Mouse (Mus musculus) kidney, postnatal 36 days (tissue): Measurements from ENCODE around the gene CT030661.1.
A peak's percentile ranks its signal among the peaks of the same experiment; 100 is the strongest.
"Not testable (repeated sequence)": the region's sequence is repeated elsewhere in the genome, so short reads cannot be mapped to it uniquely, and the experiment has no call there.

Experiments
- DNase-seq, 2 experiments: peaks; one replicate each; pipeline ENCODE4 v3.0.0; 2021 to 2022; ENCODE audit warnings: mixed read lengths in 2 of 2

Gene CT030661.1

GRCm38 (mm10) chr17:22314730-22315226, at the start of gene CT030661.1:
Gene CT030661.1 (minus strand): TSS chr17:22314837.
- peak; percentile 95 to 98 for DNase-seq

DNA sequence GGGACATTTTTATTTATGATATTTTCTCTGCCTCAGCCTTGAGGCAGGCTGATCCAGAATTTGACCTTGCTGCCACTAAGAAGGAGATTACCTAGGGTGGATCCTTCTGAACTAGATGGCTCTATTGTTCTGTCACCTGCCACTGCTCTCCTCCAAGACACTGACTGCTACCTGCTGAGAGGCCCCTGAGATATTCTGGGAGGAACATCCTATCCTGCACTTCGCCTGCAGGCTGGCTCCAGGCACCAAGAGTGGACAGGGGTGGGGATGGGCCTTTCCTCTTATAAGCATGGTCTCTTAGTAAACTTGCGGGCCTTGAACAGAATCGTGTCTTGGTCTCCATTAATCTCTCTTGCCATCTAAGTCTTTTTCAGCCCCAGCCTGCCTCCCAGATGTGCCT, 49.3 kb upstream of the CT030661.1 start:
- no peak for DNase-seq

- DNase-seq, result peak; percentile 32 to 61
Observed at GRCm38 (mm10) chr17:22361101-22361781, 46.6 kb upstream of the CT030661.1 start, which contains the start of the genes Zfp944 and Zfp758. Gene Zfp944 (minus strand): TSS chr17:22361400. Gene Zfp758 (plus strand): TSS chr17:22361453.

DNA sequence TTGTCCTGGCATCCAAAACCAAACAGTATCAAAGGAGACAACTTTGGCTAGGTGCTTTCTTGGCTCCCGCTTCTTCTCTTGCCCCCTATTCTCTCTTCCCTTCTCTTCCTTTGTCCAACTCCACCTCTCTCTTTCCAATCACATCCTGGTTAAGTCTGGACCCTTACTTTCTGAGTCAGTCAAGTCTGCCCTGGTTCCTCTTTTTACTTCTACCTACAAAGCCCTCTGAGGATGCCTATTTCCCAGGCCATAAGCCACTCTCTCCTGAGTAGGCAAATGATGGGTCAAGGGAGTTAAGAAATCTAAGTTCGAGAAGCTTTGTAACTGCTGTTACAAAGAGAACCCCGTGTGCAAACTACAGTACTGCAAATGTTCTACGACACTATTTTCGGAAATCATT, 45.9 kb upstream of the CT030661.1 start:
- no peak for DNase-seq

- peak; percentile 53 to 71 for DNase-seq
Observed at GRCm38 (mm10) chr17:22352794-22353193, 38.2 kb upstream of the CT030661.1 start.

- not testable (repeated sequence) for DNase-seq
Observed at GRCm38 (mm10) chr17:22315247-22315646, 610 bp upstream of the CT030661.1 start.

DNA sequence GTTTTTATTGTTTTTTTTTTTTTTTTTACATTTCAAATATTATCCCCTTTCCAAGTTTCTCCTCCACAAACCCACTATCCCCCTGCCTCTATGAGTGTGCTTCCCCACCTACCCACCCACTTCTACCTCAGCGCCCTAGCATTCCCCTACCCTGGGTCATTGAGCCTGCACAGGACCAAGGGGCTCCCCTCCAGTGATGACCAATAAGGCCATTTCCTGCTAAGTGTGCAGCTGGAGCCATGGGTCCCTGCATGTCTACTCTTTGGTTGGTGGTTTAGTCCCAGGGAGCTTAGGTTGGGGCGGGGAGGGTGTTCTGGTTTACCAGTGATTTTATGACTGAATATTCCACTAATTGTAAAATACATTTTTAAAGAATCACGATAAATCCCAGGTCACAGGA, 418 bp downstream of the CT030661.1 start:
- peak in 1 of 2 experiments; percentile 4 for DNase-seq
